Comparison of ENCODE assay signal across 12 mouse cellular contexts in genomic region chr5:118064284-118064901, GRCm38 (mm10). TPM values are rescaled to one million over a fixed set of nuclear protein-coding genes. Genes with fewer than 3 reads are reported as not detected.
DNase-seq lines count a peak whose midpoint lies in the region; ATAC-seq lines count a peak whose summit lies in the region.
"Had no signal": no experiment of that assay in that cellular context is flagged by ENCODE, and none has a peak within 500 bp of the region (broad histone marks: within the 10 kb centered on the region; RNA-seq: fewer than 3 reads in every experiment).

No protein-coding gene starts in this region.

- 54% methylated on average over 10 of the region's 10 CpGs for WGBS in embryonic facial prominence, embryonic 12.5 days
- 55% methylated on average over 10 of the region's 10 CpGs for WGBS in embryonic facial prominence, embryonic 10.5 days
- whole genome bisulfite sequencing in neural tube, embryonic 12.5 days = 50% methylated on average over 10 of the region's 10 CpGs
- 35% methylated on average over 10 of the region's 10 CpGs for WGBS in midbrain, embryonic 11.5 days

- 0 out of 2 replicates have a peak overlapping the region, but pooled peaks have one; percentile 26 for H3K27ac ChIP-seq in embryonic facial prominence, embryonic 12.5 days
- H3K27ac ChIP-seq in embryonic facial prominence, embryonic 10.5 days (replicated peaks) = no peak overlapping the region
- H3K27ac ChIP-seq in neural tube, embryonic 12.5 days = peak overlapping the region; percentile 32
- peak overlapping the region; percentile 67 for H3K27ac ChIP-seq in midbrain, embryonic 11.5 days (ENCODE audit: low read depth, low read length)
- H3K27ac ChIP-seq: heart, embryonic 10.5 days had no signal

- peaks cover 45% of the 10 kb centered on the region for H3K36me3 ChIP-seq in embryonic facial prominence, embryonic 12.5 days
- H3K36me3 ChIP-seq in embryonic facial prominence, embryonic 10.5 days (replicated peaks) = peaks cover 71% of the 10 kb centered on the region
- H3K36me3 ChIP-seq in neural tube, embryonic 12.5 days = peaks cover 30% of the 10 kb centered on the region; the same call in 1 of the 2 replicates
- H3K36me3 ChIP-seq in midbrain, embryonic 11.5 days (ENCODE audit: control insufficient read depth, insufficient read depth, low read length) = no peaks in the 10 kb centered on the region; the same call in 1 of the 2 replicates

- no peaks in the 10 kb centered on the region for H3K4me1 ChIP-seq in embryonic facial prominence, embryonic 12.5 days
- H3K4me1 ChIP-seq in embryonic facial prominence, embryonic 10.5 days = 0 out of 2 replicates have a peak, but pooled peaks cover 3% of the 10 kb centered on the region
- H3K4me1 ChIP-seq in neural tube, embryonic 12.5 days = peaks cover 20% of the 10 kb centered on the region; the same call in 1 of the 2 replicates
- H3K4me1 ChIP-seq in midbrain, embryonic 11.5 days (ENCODE audit: control insufficient read depth, insufficient read depth, low read length) = peaks cover 12% of the 10 kb centered on the region

- H3K27me3 ChIP-seq in embryonic facial prominence, embryonic 12.5 days = no peaks in the 10 kb centered on the region
- no peaks in the 10 kb centered on the region for H3K27me3 ChIP-seq in embryonic facial prominence, embryonic 10.5 days (replicated peaks; ENCODE audit: low read depth, poor library complexity, severe bottlenecking)
- no peaks in the 10 kb centered on the region for H3K27me3 ChIP-seq in neural tube, embryonic 12.5 days (replicated peaks)
- no peaks in the 10 kb centered on the region for H3K27me3 ChIP-seq in midbrain, embryonic 11.5 days (ENCODE audit: control insufficient read depth, insufficient read depth, low read length)
- H3K27me3 ChIP-seq: lung, embryonic 15.5 days had no signal

- no peak for DNase-seq in embryonic facial prominence, embryonic 10.5 days (ENCODE audit: low spot score)
- DNase-seq in neural tube, embryonic 10.5 days (ENCODE audit: extremely low spot score, low spot score) = no peak
- no peak for DNase-seq in midbrain, embryonic 11.5 days (ENCODE audit: low spot score, missing footprints)
- no peak for DNase-seq in thymus, postnatal 14 days
- no peak for DNase-seq in thymus, postnatal 25 days
- DNase-seq in ovary, postnatal 10 days (ENCODE audit: low spot score) = no peak
- DNase-seq: spleen, adult 18-20 months had no signal

- no peak overlapping the region for H3K4me2 ChIP-seq in embryonic facial prominence, embryonic 12.5 days (replicated peaks)
- H3K4me2 ChIP-seq in neural tube, embryonic 12.5 days (replicated peaks) = no peak overlapping the region
- H3K4me2 ChIP-seq in midbrain, embryonic 11.5 days = no peak overlapping the region
- H3K4me2 ChIP-seq: lung, embryonic 15.5 days had no signal

- no peak overlapping the region for H3K9ac ChIP-seq in embryonic facial prominence, embryonic 12.5 days
- H3K9ac ChIP-seq in neural tube, embryonic 12.5 days = 0 out of 2 replicates have a peak overlapping the region, but pooled peaks have one; percentile 3
- no peak overlapping the region for H3K9ac ChIP-seq in midbrain, embryonic 11.5 days (ENCODE audit: low read length)
- H3K9ac ChIP-seq: lung, embryonic 15.5 days had no signal

- H3K4me3 ChIP-seq in embryonic facial prominence, embryonic 12.5 days = no peak overlapping the region
- no peak overlapping the region for H3K4me3 ChIP-seq in embryonic facial prominence, embryonic 10.5 days
- H3K4me3 ChIP-seq in neural tube, embryonic 12.5 days = no peak overlapping the region
- H3K4me3 ChIP-seq in midbrain, embryonic 11.5 days (ENCODE audit: low read depth, low read length) = no peak overlapping the region
- H3K4me3 ChIP-seq: heart, embryonic 10.5 days; lung, embryonic 15.5 days had no signal

- no peaks in the 10 kb centered on the region for H3K9me3 ChIP-seq in embryonic facial prominence, embryonic 12.5 days
- no peaks in the 10 kb centered on the region for H3K9me3 ChIP-seq in embryonic facial prominence, embryonic 10.5 days
- no peaks in the 10 kb centered on the region for H3K9me3 ChIP-seq in neural tube, embryonic 12.5 days
- no peaks in the 10 kb centered on the region for H3K9me3 ChIP-seq in midbrain, embryonic 11.5 days (ENCODE audit: control insufficient read depth, low read length)
- H3K9me3 ChIP-seq: G1E; heart, embryonic 10.5 days; lung, embryonic 15.5 days had no signal

- ATAC-seq in embryonic facial prominence, embryonic 12.5 days (ENCODE audit: insufficient number of reproducible peaks, insufficient read depth, low FRiP score, low TSS enrichment) = no peak
- ATAC-seq in neural tube, embryonic 12.5 days (ENCODE audit: low FRiP score, low read depth) = 0 out of 2 replicates have a peak, but pooled peaks have one; percentile 8
- ATAC-seq in midbrain, embryonic 11.5 days (ENCODE audit: low FRiP score) = peak; percentile 49; the same call in 1 of the 2 replicates

RNA-seq across cellular contexts. Expression of gene Tesc, which starts 36.9 kb away (rescaled TPM):
- 4.6 and 5.7 TPM in 2 replicates for polyA plus RNA-seq in embryonic facial prominence, embryonic 12.5 days (2016; fragmentation: Nextera tagmentation; extraction: Ambion mirVana)
- 0.20 and 1.6 TPM in 2 replicates for polyA plus RNA-seq in embryonic facial prominence, embryonic 10.5 days (2016; fragmentation: Nextera tagmentation; extraction: Ambion mirVana)
- 1.4 and 1.8 TPM in 2 replicates for polyA plus RNA-seq in neural tube, embryonic 12.5 days (2016; fragmentation: Nextera tagmentation; extraction: Ambion mirVana)
- polyA plus RNA-seq in midbrain, embryonic 11.5 days (2014; fragmentation: Nextera tagmentation; extraction: Ambion mirVana) = 0.69 and 1.2 TPM in 2 replicates
- polyA plus RNA-seq: G1E had no signal
